Mouse (Mus musculus) liver, embryonic 14.5 days (tissue): Measurements from ENCODE around the gene Dars. TPM values are rescaled to one million over a fixed set of nuclear protein-coding genes. Genes with fewer than 3 reads are reported as not detected.

Source experiments
- ATAC-seq: fragments of 200-750 bp; cut with Nextera tagmentation; 2 replicates; pipeline ENCODE4 v1.8.0; 2017; ENCODE audit warnings: moderate number of reproducible peaks, mild to moderate bottlenecking, moderate library complexity; ENCODE audit not compliant: insufficient read depth
- DNase-seq, 3 experiments: peaks; one replicate each; pipeline ENCODE4 v3.0.0-alpha.2; 2012 to 2013; ENCODE audit warnings: low read depth in 3 of 3, low spot score in 3 of 3
- H3K27ac ChIP-seq: fragments of 300-500 bp; sonication (generic); 2 replicates; pipeline ENCODE4 v1.5.1; 2014; ENCODE audit warnings: moderate library complexity, mild to moderate bottlenecking, control low read depth, inconsistent platforms
- H3K27me3 ChIP-seq: fragments of 300-500 bp; sonication (generic); 2 replicates; pipeline ENCODE4 v1.6.1; 2014; ENCODE audit warnings: mild to moderate bottlenecking, low read length, moderate library complexity; ENCODE audit not compliant: control insufficient read depth, insufficient read depth
- H3K36me3 ChIP-seq: fragments of 300-500 bp; sonication (generic); replicated peaks from 2 replicates; pipeline ENCODE4 v1.6.1; 2014; ENCODE audit warnings: low read depth; ENCODE audit not compliant: control insufficient read depth, insufficient read depth
- H3K4me1 ChIP-seq, 2 experiments: fragments of 200-500 bp in 1 of 2; fragments of 300-500 bp in 1 of 2; sonication (generic) in 1 of 2; replicated peaks; 2 replicates each; pipeline ENCODE4 v1.6.1; 2012 to 2014; ENCODE audit warnings: antibody characterized with exemption in 1 of 2, inconsistent platforms in 1 of 2, low read length in 1 of 2; ENCODE audit not compliant: control insufficient read depth in 2 of 2, insufficient read depth in 2 of 2
- H3K4me2 ChIP-seq: fragments of 300-500 bp; sonication (generic); 2 replicates; pipeline ENCODE4 v1.6.1; 2014; ENCODE audit warnings: low read depth, mild to moderate bottlenecking, control low read depth, moderate library complexity
- H3K4me3 ChIP-seq, 2 experiments: fragments of 200-500 bp in 1 of 2; fragments of 300-500 bp in 1 of 2; sonication (generic) in 1 of 2; 2 replicates each; pipeline ENCODE4 v1.5.1; 2012 to 2014; ENCODE audit warnings: low read depth in 2 of 2, low read length in 2 of 2, mild to moderate bottlenecking in 2 of 2, control low read depth in 1 of 2, inconsistent platforms in 1 of 2, moderate library complexity in 1 of 2; ENCODE audit not compliant: insufficient read depth in 1 of 2
- H3K9ac ChIP-seq: fragments of 300-500 bp; sonication (generic); replicated peaks from 2 replicates; pipeline ENCODE4 v1.6.1; 2014; ENCODE audit warnings: mild to moderate bottlenecking, control low read depth, moderate library complexity
- H3K9me3 ChIP-seq: fragments of 300-500 bp; sonication (generic); 2 replicates; pipeline ENCODE4 v1.6.1; 2016; ENCODE audit warnings: low read length, mixed read lengths; ENCODE audit not compliant: control insufficient read depth
- CTCF ChIP-seq: IDR thresholded peaks from 2 replicates; pipeline ENCODE4 v1.5.1; 2016; ENCODE audit warnings: antibody characterized with exemption, low read depth, control low read depth
- EP300 ChIP-seq: IDR thresholded peaks from 2 replicates; pipeline ENCODE4 v1.6.1; 2016; ENCODE audit warnings: antibody characterized with exemption, low read depth
- WGBS: fragments of 180-500 bp; shearing (Covaris S2); extraction: QIAGEN DNeasy Blood & Tissue Kit; methylation state at CpG from one replicate; pipeline ENCODE4 v1.1.7; 2014; ENCODE audit not compliant: insufficient replicate concordance; 5-methylcytosine and 5-hydroxymethylcytosine counted together
- polyA plus RNA-seq, 2 experiments: library from polyadenylated mRNA; depleted of rRNA in 1 of 2; stranded (reverse) in 1 of 2; unstranded in 1 of 2; fragments of >200 nt; fragmentation: Nextera tagmentation in 1 of 2; extraction: Ambion mirVana in 1 of 2; gene quantifications; 2 replicates each; pipeline versions ENCODE4 v1.2.1 to v1.2.3; 2012 to 2014

Gene Dars
- polyA plus RNA-seq, 2 experiments, result 34.8 to 62.8 TPM

DNA sequence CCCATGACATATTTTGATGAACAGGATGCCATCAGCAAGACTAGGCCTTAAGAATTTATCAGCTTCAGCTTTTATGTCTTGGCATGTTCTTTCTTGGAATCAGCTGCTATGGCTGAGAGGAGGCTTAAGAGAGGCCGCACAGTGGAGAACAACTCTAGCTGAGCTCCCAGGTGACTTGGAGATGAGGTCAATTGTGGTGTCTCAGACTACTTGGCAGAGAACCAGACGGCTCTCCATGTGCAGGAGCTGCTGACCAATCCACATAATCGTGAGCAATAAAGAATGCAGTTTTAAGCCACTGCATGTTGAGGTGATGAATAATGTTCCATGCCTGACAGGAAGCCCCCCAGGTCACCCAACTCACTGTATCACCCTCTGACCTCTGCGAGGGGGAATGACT, 18.4 kb upstream of the Dars start:
- H3K27me3 ChIP-seq, result no peaks in the 10 kb centered on the region
- H3K9me3 ChIP-seq, result no peaks in the 10 kb centered on the region
- H3K36me3 ChIP-seq, result no peaks in the 10 kb centered on the region
- 45% methylated on average over 4 of the region's 4 CpGs for WGBS
- H3K4me3 ChIP-seq, result no peak overlapping the region
- ATAC-seq (no peak), DNase-seq (no peak)
- no peak overlapping the region for H3K27ac ChIP-seq
- no peaks in the 10 kb centered on the region for H3K4me1 ChIP-seq
- TF ChIP-seq CTCF, result no peak
- TF ChIP-seq EP300, result no peak
- no peak overlapping the region for H3K9ac ChIP-seq
- H3K4me2 ChIP-seq, result no peak overlapping the region

DNA sequence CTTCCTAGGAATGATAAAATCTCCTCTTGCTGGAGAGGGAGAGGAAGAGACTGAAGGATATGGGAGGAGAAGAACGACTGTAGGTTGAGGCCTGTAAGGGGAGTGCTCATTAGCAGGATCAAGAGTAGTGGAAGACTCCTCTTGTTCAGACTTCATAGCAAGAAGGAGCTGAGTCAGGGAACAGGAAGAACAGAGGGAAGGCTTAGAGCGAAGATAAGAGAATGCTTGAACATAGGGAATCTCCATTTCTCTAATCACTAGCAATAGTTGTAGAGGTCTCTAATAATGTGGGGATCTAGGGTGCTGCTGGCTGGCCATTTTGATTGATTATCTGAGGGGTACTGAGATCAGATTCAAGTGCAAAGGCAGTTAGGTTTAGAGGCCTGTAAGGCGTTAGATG, 7.8 kb upstream of the Dars start:
- H3K36me3 ChIP-seq, result no peaks in the 10 kb centered on the region
- DNase-seq, result no peak
- no peak for TF ChIP-seq EP300
- no peak for TF ChIP-seq CTCF
- H3K4me3 ChIP-seq, result no peak overlapping the region
- no peak for ATAC-seq
- no peak overlapping the region for H3K4me2 ChIP-seq
- no peak overlapping the region for H3K9ac ChIP-seq
- no peak overlapping the region for H3K27ac ChIP-seq
- no peaks in the 10 kb centered on the region for H3K27me3 ChIP-seq
- 20% methylated on average over 3 of the region's 3 CpGs for WGBS
- H3K4me1 ChIP-seq, result no peaks in the 10 kb centered on the region
- no peaks in the 10 kb centered on the region for H3K9me3 ChIP-seq

DNA sequence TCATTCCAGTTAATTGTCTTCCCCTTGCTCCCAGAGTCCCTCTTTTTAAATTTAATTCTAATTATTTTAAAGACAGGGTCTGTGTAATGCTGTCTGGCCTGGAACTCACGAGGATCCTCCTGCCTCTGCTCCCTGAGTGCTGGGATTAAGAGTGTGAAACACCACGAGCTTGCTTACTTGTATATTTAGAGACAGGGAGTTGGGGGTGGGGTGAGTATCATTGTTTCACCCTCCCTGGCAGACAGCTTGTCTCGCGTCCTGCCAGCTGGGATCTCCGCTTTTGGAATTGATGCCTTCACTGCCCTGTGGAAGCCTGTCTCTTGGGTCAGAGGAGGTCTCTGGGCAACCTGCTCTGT, 343 bp upstream of the Dars start:
- no peak overlapping the region; the same call in none of the 2 replicates for H3K9ac ChIP-seq
- peaks cover 4 to 6% of the 10 kb centered on the region in 2 experiments; a peak in 3 of 4 replicates for H3K4me1 ChIP-seq
- H3K27me3 ChIP-seq, result no peaks in the 10 kb centered on the region
- H3K36me3 ChIP-seq, result peaks cover 5% of the 10 kb centered on the region
- no peak for TF ChIP-seq EP300
- TF ChIP-seq CTCF, result no peak
- 38% methylated on average over 5 of the region's 5 CpGs for WGBS
- DNase-seq (peak in 1 of 3 experiments; percentile 0), ATAC-seq (peak; percentile 17)
- peak overlapping the region; percentile 73 for H3K4me2 ChIP-seq
- H3K9me3 ChIP-seq, result no peaks in the 10 kb centered on the region
- no peak overlapping the region for H3K27ac ChIP-seq
- peak overlapping the region in 1 of 2 experiments; percentile 97; a peak in 2 of 4 replicates for H3K4me3 ChIP-seq

DNA sequence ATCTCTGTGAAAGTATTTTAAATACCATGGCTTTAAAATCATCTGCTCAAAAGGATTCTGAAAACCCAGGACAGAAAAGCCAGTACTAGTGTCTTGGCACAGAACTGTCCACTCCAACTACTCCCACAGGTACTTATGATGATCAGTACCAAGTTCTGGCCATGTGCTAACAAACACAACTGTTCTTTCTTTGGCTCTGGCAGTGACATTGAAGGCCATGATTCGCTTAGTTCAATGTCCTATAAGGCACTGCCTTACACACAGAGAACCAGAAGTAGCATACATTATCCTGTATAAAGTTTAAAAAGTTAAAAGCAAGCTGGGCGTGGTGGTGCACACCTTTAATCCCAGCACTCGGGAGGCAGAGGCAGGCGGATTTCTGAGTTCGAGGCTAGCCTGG, 6.0 kb downstream of the Dars start:
- no peak overlapping the region for H3K9ac ChIP-seq
- no peak overlapping the region for H3K27ac ChIP-seq
- 82% methylated on average over 5 of the region's 5 CpGs for WGBS
- DNase-seq (no peak), ATAC-seq (no peak)
- peaks cover 0 to 2% of the 10 kb centered on the region in 2 experiments; a peak in 2 of 4 replicates for H3K4me1 ChIP-seq
- no peaks in the 10 kb centered on the region for H3K27me3 ChIP-seq
- no peaks in the 10 kb centered on the region for H3K9me3 ChIP-seq
- peaks cover 8% of the 10 kb centered on the region for H3K36me3 ChIP-seq
- H3K4me3 ChIP-seq, result no peak overlapping the region
- no peak overlapping the region for H3K4me2 ChIP-seq
- TF ChIP-seq EP300, result no peak
- TF ChIP-seq CTCF, result no peak

DNA sequence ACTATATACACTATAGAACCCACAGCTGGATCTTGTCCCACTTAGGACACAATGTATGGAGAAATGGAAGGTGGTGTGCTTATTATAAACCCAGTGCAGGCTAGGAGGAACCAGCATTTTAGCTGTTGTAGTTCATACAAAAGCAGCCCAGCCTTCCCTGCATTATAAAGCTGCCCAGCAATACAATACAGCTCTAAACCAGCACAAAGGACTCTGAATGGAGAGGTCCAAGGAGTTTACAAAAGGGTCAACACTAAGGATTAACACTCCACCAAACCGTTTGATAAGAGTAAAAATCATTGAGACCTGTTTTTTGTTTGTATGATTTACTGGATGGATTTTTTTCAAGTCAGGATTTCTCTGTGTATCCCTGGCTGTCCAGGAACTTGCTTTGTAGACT, 10.3 kb downstream of the Dars start:
- 46% methylated on average over 1 of the region's 1 CpGs for WGBS
- H3K4me3 ChIP-seq, result no peak overlapping the region
- no peaks in the 10 kb centered on the region; a peak in 1 of 4 replicates for H3K4me1 ChIP-seq
- TF ChIP-seq EP300 (no peak), CTCF (no peak)
- no peak overlapping the region for H3K4me2 ChIP-seq
- H3K27me3 ChIP-seq, result no peaks in the 10 kb centered on the region
- H3K36me3 ChIP-seq, result peaks cover 4% of the 10 kb centered on the region; the same call in 1 of the 2 replicates
- no peaks in the 10 kb centered on the region for H3K9me3 ChIP-seq
- no peak for DNase-seq
- H3K27ac ChIP-seq, result no peak overlapping the region
- no peak overlapping the region for H3K9ac ChIP-seq
- ATAC-seq, result no peak
